Mouse (Mus musculus) sigmoid colon, adult 10 weeks (tissue): ENCODE measurements around the gene Otc. TPM values are rescaled to one million over a fixed set of nuclear protein-coding genes. Genes with fewer than 3 reads are reported as not detected.

ENCODE experiments used
- polyA plus RNA-seq: library from polyadenylated mRNA; stranded (reverse); fragments of 350-450 nt; fragmentation: Illumina TruSeq; extraction: RNeasy Lipid Tissue Mini Kit (QIAGEN cat#74804); gene quantifications from one replicate; pipeline ENCODE4 v1.2.3, GENCODE M21; 2014; ENCODE audit warnings: low read depth, low replicate concordance

The Otc gene
- 40.2 TPM for polyA plus RNA-seq

GRCm38 (mm10) chrX:10251852-10252504 is at the start of gene Otc:
Gene Otc, plus strand, starts transcription at chrX:10252305.

GRCm38 (mm10) chrX:10216410-10216949 is 35.6 kb upstream of the Otc start, which contains the start of gene Rpgr:
Gene Rpgr, minus strand, starts transcription at chrX:10216920.

Other genes starting within 250 kb of the Otc start
- 7.8 TPM for gene Srpx, start 134.6 kb upstream of the Otc start, polyA plus RNA-seq
- 22.6 TPM for gene Rpgr, start 35.4 kb upstream of the Otc start, polyA plus RNA-seq
- gene Tspan7, start 232.9 kb downstream of the Otc start, polyA plus RNA-seq: 75.0 TPM